Mouse (Mus musculus): ENCODE data around the gene Dgki. TPM values are rescaled to one million over a fixed set of nuclear protein-coding genes. Genes with fewer than 3 reads are reported as not detected.

The Dgki gene
- total RNA-seq, 2 experiments from 2014 or later = 0.61 to 1.7 TPM

GRCm38 (mm10) chr6:36850422-36851129, 449.4 kb downstream of the Dgki start:
- DNase-seq = peak; percentile 59

- no peak for DNase-seq
Observed at GRCm38 (mm10) chr6:36845288-36845687, 454.7 kb downstream of the Dgki start.

DNA sequence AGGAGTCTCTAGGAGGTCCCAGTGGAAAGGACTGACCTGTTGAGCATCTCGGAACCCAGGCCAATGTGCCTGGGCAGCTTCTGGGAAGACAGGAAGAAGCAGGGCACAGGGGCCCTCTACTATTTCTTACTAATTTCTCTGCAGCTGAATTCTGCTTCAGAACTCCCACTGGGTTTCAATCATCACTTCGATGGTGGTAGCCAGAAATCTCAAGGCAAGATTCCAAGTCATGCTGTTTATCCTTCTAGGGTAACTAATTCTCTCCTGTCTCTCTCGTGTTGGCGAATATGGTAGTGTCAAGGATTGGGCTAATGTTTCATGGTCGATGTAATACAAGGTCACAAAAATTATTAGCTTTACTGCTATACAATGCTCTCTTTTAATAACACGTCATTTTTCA, 455.7 kb downstream of the Dgki start:
- no peak for DNase-seq

DNA sequence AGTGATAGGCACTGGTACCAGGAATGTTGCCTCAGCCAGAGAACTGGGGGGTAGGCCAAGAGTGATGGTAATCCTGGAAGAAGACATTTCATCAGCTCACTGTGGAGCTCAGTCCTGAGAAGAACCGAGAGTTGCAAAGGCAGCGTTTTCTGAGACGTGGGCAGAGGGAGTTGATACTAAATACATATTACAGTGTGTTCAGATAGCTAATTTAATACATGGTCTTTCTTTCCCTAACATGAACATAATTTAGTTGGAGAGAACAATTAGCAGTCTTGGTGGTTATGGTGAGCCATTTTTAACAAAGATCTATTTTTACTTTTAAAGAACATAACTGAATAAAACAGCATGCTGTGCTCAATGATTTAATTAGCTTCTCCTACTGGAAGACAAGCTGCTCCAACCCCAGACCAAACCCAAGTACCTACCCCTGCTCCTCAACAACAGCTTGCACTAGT, 456.9 kb downstream of the Dgki start:
- no peak for DNase-seq

DNA sequence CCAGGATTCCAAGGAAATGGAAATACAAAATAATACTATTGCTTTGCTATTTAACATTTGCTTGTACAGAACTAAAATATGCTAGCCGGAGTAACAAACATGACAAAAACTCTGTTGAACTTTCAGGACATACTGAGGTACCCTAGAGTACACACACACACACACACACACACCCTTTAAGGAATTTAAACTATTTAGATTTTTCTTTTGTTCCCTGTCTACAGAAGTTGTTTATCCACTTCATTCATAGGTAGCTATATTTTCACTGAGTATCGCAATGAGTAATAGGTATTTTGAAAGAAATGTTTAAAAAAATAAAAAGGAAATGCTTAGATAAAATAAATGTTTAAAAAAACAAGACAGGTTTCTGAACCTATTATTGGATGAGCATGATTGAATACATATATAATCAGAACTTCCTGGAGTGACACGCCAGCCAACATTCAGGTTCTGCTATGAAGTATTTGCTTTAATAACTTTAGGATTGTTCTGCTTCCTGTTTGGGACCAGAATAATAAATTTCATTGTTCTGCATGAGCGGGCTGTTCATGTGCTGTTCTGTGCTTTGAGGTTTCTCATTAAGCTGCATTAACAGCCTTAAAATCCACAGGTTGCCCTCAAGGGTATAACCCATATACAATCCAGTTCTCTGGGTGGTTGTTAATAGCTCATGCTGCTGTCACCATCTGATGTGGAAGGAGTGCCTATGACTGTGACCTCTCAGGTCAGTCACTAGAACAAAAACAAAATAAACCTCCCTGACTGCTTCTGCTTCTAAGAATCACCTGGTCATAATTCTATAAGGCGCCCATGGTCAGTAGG, 457.7 kb downstream of the Dgki start:
- DNase-seq = no peak

- DNase-seq = no peak
Observed at GRCm38 (mm10) chr6:36841701-36842100, 458.3 kb downstream of the Dgki start.

DNA sequence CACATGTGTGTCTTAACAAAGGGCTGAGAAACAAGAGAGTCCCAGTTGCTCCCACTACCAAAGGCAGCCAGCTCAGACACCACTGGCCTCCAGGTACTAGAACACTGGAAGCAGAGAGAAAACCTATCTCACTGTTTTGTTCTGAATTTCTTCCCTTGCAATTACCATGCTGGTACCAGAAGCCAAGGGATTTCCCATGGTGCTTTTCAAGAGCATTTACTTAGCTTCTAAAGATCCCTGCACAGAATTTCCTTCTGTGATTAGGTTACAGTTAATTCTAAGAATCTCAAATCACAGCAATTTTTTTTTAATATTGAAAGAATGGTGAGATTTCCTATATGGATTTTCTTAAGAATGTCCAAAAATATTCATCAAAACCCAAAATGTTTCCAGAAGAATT, 458.8 kb downstream of the Dgki start:
- no peak for DNase-seq

DNA sequence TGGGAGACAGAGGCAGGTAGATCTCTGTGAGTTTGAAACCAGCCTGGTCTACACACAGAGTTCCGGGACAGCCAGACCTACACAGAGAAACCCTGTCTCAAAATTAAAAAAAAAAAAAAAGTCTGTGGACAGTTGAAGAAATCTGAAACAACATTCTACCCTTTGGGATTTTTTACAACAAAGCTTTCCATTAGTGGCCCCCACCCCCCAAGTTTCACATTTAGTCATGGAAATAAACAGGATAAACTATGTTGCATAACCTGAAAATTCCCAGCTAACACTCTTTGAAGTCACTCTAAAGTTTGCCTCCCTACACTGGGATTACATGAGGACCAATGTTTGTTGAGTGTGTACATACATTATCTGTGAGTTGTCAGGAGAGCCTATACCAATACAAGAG, 461.2 kb downstream of the Dgki start:
- DNase-seq = no peak

- DNase-seq = no peak
Observed at GRCm38 (mm10) chr6:36835351-36835750, 464.6 kb downstream of the Dgki start.

DNA sequence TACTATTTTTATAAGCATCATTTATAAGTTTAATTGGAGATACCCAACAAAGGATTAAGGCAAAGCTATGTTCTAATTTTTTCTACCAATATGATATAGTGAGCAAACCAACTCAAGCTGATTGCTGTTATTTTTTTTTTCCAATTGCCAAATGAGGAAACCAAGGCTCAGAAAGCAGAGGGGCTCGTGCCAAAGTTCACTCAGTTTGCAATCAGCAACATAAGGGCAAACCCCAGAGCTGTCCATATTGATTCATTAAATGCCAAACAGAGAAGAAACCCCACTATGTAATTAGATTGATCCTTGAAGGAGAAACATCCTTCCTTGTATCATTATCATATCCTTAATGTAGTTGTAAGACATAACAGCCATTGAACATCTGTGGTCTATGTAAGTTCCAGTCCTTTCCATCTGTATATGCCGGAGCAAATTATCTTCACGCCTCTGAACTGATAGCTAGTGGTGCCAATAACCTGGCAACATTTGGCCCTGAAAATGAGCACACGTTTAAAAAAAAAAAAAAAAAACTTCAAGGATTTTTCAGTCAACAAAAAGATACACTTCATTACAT, 465.2 kb downstream of the Dgki start:
- DNase-seq = no peak

DNA sequence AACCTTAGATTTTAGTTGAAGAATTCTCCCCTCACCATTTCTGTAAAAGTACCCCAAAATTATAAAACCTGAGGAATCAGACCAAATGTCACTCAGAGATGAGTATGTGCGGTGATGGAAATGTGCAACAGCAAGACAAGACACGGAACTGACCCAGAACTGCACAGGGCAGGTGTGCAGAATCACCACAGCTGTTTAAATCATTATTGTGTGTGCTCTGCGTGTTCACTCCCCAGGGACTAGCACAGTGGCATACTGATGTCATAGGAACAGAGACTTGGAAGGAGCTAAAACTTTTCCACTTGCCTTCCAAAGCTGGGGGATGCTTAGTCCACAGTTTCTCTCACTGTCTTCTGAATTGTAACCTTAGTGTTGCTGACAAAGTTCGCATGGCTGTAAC, 467.3 kb downstream of the Dgki start:
- no peak for DNase-seq

- no peak for DNase-seq
Observed at GRCm38 (mm10) chr6:36832207-36832606, 467.8 kb downstream of the Dgki start.

GRCm38 (mm10) chr6:36830371-36830925, 469.5 kb downstream of the Dgki start:
- no peak for DNase-seq

- DNase-seq = no peak
Observed at GRCm38 (mm10) chr6:36819784-36820050, 480.3 kb downstream of the Dgki start.

DNA sequence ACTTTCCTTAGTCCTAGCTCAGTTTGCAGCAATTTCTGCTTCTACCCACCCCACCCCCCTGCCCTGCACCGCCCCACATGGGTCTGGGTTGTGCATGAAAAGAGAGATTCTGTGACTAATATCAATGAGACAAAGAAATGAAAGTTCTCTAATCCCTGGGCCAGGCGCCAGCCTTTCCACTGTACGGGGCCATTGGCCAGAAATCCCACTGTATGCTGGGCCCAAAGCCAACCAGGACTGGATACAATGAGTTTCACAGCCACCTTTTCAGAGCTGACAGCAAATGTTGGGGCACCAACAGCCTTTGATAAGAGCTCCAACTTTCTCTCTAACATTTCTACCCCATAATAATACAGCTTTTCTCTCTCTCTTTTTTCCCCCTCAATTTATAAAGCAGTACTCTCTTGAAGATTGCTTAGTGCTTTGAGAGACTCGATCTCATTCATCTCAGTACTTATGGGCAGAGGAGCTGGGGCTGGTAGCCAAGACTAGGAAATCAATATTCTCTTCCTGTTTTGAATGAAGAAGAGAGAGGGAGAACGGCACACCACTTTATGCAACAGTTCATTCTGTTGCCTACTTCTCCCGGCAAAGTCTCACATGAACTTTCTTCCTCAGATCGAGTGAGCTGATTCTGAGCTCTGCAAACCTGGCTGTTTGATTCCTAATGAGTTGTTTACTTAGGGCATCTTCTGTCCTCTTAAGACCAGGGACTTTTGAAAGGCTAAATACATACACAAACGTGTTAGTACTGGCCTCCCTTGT, 480.8 kb downstream of the Dgki start:
- peak; percentile 89 for DNase-seq

- DNase-seq = no peak
Observed at GRCm38 (mm10) chr6:36818281-36819018, 481.5 kb downstream of the Dgki start.

DNA sequence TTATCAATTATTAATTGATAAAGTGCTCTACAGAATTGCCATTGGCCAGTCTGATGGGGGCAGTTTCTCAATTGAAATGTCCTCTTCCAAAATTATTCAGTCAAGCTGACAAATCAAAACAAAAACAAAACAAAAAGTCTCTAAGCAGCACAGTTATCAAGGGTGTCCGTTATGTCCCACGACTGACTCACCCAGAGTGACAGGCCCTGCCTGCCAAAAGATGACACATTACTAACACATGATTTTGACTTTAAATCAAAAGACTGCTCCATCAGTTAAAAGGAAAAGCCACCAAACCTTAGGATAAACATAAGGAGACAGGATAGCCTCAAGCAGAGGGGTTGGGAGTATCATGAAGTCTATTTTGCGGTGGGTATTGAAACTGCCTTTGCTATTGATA, 483.3 kb downstream of the Dgki start:
- DNase-seq = no peak

DNA sequence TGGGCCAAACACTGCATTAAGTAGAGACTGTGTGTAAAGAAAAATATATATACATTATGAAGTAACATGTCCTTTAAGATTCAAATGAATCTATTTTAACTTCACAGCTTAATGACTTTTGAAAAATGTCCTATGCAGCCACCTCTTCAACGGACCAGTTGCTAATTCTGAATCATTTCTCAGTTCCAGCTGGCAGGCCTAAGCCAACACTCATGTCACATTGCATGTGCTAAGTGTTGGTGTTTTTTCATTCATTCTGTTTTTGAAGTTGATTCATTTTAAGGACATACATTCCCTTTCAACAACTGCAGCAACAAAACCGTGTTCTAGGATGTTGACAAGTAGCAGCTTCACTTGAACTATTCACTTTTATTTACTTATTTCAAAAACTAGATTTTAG, 484.0 kb downstream of the Dgki start:
- DNase-seq = no peak

GRCm38 (mm10) chr6:36812666-36813515, 487.1 kb downstream of the Dgki start:
- DNase-seq = no peak

DNA sequence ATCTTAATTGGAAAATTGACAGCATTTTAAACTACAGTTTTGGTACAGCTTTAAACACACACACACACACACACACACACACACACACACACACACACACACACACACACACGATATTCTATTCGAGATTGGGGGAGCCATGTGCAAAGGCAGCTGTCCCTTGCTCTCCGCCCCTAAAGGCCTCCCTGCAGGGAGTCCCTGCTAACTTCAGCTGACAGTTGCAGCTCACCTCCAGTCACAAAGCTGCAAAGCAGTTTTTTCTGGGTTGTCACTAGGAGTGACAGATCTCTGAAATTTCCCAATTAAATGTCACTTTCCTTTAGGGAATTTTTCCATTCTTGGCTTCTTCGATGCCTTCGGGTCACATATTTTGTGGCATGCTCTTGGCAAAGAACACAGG, 489.5 kb downstream of the Dgki start:
- no peak for DNase-seq

Data from gastrocnemius, postnatal 10 days (tissue).